Mouse (Mus musculus) heart, adult 10 weeks (tissue): ENCODE measurements around the gene Hist4h4. TPM values are rescaled to one million over a fixed set of nuclear protein-coding genes. Genes with fewer than 3 reads are reported as not detected.

Source experiments
- polyA plus RNA-seq: library from polyadenylated mRNA; stranded (reverse); fragments of 350-450 nt; fragmentation: Illumina TruSeq; extraction: RNeasy Lipid Tissue Mini Kit (QIAGEN cat#74804); gene quantifications from one replicate; pipeline ENCODE4 v1.2.3, GENCODE M21; 2014; ENCODE audit warnings: low read depth, low replicate concordance

Gene Hist4h4
- not detected for polyA plus RNA-seq

GRCm38 (mm10) chr6:136803739-136804633, at the start of gene Hist4h4:
Gene Hist4h4 (minus strand): TSS chr6:136804415.

DNA sequence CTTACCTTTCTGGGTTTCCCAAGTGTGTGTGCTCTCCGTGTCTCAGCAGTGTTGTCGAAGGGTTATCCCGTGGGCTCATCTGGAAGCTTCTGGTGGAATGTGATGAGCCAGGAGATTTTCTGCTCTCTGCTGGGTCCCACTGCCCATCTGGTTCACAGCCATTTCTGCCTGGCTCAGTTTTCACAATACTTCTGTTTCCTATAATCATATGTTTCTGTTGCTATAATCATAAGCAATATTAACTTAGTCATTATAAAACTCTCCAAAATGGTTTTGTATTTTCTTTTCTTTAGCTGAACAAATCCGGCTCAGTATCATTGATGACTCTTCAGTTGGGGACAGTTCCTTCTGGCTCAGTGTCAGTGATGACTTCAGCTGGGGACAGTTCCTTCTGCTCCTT, 31.1 kb upstream of the Hist4h4 start, which contains the start of gene Smco3:
Gene Smco3 (minus strand): TSS at position 101 of the 400 bp plus-strand sequence.

GRCm38 (mm10) chr6:136827881-136828561, 23.8 kb upstream of the Hist4h4 start, which contains the start of gene Wbp11:
Gene Wbp11 (minus strand): TSS chr6:136828233.

DNA sequence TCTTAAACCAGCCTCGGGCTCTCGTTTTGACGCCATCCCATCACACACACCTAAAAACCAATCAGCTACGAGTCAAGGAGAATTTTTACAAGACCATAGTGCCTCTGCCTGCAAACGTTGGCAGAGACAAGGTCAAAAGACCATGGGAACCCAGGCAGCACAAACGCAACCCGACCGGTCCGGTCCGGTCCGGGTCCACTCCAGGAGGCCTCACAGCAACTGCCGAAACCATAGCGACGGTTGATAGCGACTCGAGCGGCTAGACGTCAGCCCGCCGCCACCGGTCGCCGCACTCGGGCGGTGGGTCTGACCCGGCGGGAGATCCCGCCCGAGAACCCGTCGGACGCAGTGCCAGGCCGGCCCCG, 23.3 kb upstream of the Hist4h4 start, which contains the start of gene BC049715:
Gene BC049715 (plus strand): TSS at position 111 of the 365 bp plus-strand sequence.

GRCm38 (mm10) chr6:136808014-136808417, 3.8 kb upstream of the Hist4h4 start, which contains the start of gene H2afj:
Gene H2afj (plus strand): TSS chr6:136808244.

DNA sequence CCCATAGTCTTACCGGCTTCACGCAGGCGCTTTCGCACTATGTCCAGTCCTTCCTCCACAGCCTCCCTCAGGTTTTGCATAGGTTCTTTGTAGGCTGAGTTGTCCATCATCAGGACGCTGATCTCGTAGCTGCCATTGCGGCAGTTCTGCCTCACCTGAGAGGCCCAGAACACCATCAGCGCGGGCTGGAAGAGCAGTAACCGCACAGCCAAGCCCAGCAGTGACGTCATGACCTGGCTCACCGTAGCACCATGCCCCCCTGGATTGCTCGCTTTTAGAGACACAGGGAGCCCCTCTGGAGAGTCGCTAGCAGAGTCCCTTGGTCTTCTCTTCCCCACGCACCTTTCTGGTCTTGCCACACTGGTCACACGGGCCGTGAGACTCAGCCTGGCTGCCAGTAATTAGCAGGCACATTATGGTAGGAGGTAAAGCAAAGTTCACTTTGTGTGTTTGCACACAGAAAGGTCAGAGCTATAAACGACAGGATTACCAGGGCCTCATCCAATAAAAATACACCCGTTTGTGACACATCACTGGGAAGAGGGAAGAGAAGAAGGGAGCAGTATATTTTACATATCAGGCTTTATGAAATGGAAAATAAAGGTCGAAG, 22.7 kb downstream of the Hist4h4 start, which contains the start of gene Gucy2c:
Gene Gucy2c (minus strand): TSS at position 389 of the 610 bp plus-strand sequence.

Other genes with a start within 250 kb of the Hist4h4 start
- gene Plbd1, start 142.5 kb downstream of the Hist4h4 start, polyA plus RNA-seq = 63.1 TPM
- not detected for gene Gucy2c, start 22.6 kb downstream of the Hist4h4 start, polyA plus RNA-seq
- 15.6 TPM for gene H2afj, start 3.8 kb upstream of the Hist4h4 start, polyA plus RNA-seq
- gene BC049715, start 23.2 kb upstream of the Hist4h4 start, polyA plus RNA-seq = not detected
- 46.2 TPM for gene Wbp11, start 23.8 kb upstream of the Hist4h4 start, polyA plus RNA-seq
- gene Smco3, start 31.0 kb upstream of the Hist4h4 start, polyA plus RNA-seq = not detected
- gene Art4, start 53.3 kb upstream of the Hist4h4 start, polyA plus RNA-seq = 21.8 TPM
- 884 TPM for gene Mgp, start 71.4 kb upstream of the Hist4h4 start, polyA plus RNA-seq
- 0.55 TPM for gene Erp27, start 117.8 kb upstream of the Hist4h4 start, polyA plus RNA-seq
- not detected for gene Pde6h, start 119.4 kb upstream of the Hist4h4 start, polyA plus RNA-seq
- 37.2 TPM for gene Arhgdib, start 137.5 kb upstream of the Hist4h4 start, polyA plus RNA-seq